Mouse (Mus musculus): ENCODE results near the gene Hes3. TPM values are rescaled to one million over a fixed set of nuclear protein-coding genes. Genes with fewer than 3 reads are reported as not detected.

Gene Hes3
- total RNA-seq, 2 experiments from 2014 or later = not detected

DNA sequence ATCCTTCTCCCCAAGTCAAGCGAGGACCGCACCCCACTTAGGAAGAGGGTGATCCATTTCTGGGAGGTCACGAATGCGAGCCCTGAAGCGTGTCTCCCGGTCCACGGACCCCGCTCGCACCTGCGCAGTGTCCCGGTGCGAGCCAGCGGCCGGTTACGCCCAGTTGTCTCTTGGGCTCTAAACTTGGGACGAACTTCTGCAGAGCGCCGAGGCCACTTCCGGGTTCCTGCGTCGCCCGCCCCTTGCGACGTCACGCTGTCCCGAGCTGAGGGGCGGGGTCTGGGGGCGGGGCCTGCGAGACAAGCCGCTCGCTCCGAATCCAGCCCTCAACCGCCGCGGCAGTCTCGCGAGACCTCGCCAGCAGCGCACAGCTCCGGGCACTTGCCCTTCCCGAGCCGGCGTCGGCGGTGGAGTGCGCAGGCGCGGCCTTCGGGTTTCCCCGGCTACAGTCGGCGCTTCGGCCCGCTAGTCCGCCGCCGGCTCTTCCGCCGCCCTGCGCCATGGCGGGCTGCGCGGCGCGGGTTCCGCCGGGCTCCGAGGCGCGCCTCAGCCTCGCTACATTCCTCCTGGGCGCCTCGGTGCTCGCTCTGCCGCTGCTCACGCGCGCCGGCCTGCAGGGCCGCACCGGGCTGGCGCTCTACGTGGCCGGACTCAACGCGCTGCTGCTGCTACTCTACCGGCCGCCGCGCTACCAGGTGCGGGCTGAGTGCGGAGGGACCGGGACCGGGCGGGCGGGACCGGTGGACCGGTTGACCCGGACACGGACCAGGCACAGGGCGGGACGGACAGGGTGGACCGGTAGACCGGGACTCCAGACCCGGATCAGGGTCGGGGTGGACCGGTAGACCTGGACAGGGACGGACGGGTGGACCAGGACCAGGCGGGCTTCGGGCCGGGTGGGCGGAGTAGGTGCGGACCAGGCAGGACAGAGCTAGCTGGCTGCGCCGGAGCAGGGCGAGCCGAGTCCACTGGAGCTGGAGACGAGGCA is 5.7 kb upstream of the Hes3 start, which contains the start of gene Icmt:
Icmt (plus strand) TSS at position 354 of the 988 bp plus-strand sequence.
- Histone ChIP-seq H3K4me3 (peak within 1 kb of the TSS; percentile 93), H3K27ac (peak within 1 kb of the TSS; percentile 79)
- DNase-seq (ENCODE audit: low spot score in 2 of 2) = peak; percentile 99 to 100
- TF ChIP-seq CTCF (conservative IDR thresholded peaks at IDR 0.05) = no peak

DNA sequence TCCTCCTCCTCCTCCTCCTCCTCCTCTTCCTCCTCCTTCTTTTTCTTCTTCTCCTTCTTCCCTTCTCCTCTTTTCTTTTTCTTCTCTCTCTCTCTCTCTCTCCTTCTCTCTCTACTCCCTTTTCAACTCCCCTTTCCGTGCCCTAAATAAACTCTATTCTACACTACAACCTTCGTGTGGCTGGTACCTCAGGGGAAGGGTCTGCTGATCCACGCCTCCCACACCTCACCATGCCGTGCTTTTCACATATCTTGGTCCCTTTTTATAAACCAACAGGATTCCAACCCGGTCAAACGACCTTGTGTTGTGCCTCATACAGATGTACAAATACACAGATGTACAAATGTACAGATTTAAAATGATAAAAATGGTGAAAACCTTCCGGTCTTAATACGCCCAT is 4.9 kb upstream of the Hes3 start:
- TF ChIP-seq CTCF (conservative IDR thresholded peaks at IDR 0.05) = no peak
- peak overlapping the region; percentile 73 for H3K27ac ChIP-seq
- DNase-seq (ENCODE audit: low spot score in 2 of 2) = no peak
- peak overlapping the region; percentile 79 for H3K4me3 ChIP-seq

DNA sequence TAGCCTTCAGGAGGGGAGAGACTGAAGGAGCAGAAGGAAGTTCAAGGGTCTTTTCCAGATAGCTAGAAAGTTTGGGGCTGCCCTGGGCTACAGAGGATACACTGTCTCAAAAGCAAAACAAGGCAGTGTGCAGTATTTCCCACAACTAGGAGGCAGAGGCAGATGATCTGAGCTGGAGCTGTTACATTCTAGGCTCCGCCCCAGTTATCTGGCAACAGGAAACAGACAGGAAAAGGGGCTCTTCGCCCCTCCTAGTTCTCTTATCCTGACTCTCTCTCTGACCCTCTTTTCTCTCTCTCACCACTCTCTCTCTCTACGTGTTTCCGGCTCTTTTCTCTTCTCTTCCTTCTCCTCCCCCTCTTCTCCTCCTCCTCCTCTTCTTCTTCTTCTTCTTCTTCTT is 4.5 kb upstream of the Hes3 start:
- TF ChIP-seq CTCF (conservative IDR thresholded peaks at IDR 0.05) = no peak
- no peak overlapping the region for H3K27ac ChIP-seq
- no peak for DNase-seq (ENCODE audit: low spot score in 2 of 2)
- H3K4me3 ChIP-seq = no peak overlapping the region

DNA sequence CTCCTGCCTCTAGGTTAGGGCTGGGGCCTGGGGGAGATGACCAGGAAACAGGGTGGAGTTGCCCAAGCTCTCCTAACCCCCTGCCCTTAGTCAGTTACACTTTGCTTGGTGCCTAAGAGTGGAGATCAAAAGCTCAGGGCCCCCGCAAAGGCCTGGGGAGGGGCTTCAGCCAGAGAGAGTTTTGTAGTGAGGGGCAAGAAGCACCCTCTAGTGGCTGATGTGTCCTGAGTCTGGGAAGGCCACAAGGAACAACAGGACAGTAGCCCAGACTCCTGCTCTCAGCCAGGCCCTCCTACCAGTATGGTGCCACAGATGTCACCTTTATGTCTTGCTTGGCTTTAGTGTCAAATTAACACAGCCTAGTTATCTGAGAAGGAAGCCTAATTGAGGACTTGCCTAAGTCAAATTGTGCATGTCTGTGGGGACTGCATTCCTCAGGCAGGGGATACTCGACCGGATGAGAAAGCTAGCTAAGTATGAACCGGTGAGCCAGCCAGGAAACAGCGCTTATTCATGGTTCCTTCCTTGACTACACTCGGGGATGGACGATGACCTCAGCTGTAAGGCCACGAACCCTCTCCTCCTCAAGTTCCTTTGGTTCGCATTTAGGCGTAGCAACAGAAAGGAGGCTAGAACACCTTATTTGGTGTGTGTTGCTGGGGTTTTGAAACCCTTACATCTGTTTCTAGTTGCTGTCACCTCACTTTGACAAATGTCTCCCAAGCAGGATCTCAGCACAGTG is 2.9 kb upstream of the Hes3 start:
- no peak for DNase-seq (ENCODE audit: low spot score in 2 of 2)
- no peak overlapping the region for H3K4me3 ChIP-seq
- TF ChIP-seq CTCF (conservative IDR thresholded peaks at IDR 0.05) = peak; percentile 58
- H3K27ac ChIP-seq = no peak overlapping the region

DNA sequence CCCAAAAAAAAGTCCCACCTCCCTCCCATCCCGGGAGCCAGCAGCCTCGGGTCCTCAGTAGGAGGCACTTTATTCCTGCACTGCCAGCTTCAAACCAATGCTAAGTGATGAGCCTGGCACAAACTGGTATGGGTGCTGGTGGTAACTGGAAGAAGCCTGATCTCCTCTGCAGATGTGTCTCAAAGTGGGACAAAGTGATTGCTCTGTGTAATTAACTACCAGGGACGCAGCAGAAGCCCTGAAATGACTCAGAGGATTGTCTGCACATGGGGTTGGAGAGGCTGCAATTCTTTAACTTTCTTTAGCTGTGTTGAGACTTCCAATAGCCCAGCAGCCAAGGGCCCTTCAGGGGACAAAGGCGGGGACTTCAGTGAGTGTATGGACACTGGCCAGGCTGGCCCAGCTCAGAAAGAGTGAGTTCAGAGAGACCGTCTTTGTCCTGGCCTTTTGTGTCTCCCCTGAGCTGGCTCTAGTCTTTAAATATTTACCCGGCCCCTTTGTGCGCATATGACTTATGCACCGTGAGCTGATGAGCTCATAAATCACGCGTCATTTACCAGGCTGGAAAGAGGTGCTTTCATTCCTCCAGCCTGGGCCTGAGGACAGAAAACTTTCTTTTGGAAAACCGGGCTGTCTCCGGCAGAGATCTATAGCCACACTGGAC is 772 bp upstream of the Hes3 start:
- no peak for DNase-seq (ENCODE audit: low spot score in 2 of 2)
- no peak for TF ChIP-seq CTCF (conservative IDR thresholded peaks at IDR 0.05)
- Histone ChIP-seq H3K27ac (no peak overlapping the region), H3K4me3 (no peak overlapping the region)

DNA sequence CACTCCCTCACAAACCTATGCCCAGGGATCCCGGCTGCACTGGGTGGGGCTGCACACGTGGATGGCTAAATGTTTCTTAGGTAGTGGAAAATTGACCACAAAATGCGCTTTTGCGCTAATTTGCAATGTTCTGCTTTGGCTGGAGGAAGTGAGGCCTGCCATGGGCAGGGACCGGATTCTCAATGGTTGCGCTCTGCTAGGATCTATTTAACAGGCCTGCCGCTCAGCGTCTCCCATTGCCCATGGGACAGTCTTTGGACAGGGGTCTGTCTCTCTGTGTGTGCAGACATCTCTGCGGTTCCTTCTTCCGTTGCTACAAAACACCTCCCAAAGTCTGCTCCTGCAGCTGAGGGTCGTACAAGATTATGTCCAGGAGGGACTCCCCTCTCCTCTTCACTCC is 471 bp downstream of the Hes3 start:
- Histone ChIP-seq H3K27ac (no peak overlapping the region), H3K4me3 (no peak overlapping the region)
- no peak for TF ChIP-seq CTCF (conservative IDR thresholded peaks at IDR 0.05)
- DNase-seq (ENCODE audit: low spot score in 2 of 2) = no peak

DNA sequence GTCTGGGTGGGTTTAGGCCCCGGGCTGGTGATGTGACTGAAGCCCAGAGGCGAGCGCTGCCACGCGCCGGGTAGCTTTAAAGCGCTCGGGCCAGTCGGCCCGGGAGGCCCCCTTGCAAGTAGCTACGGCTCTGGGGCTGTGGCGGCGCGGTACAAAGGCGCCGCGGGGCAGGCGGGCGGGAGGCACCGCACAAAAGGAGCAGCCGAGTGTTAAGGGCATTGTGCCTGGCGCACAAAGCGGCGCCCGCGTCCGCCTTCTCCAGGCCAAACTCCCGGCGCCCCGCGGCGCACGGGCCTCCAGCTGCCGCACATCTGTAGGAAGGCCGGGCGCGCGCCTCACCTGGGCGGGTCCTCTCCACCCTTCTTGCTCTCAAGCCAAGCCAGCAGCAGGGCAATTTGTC is 1.1 kb downstream of the Hes3 start:
- Histone ChIP-seq H3K4me3 (no peak overlapping the region), H3K27ac (no peak overlapping the region)
- no peak for DNase-seq (ENCODE audit: low spot score in 2 of 2)
- no peak for TF ChIP-seq CTCF (conservative IDR thresholded peaks at IDR 0.05)

DNA sequence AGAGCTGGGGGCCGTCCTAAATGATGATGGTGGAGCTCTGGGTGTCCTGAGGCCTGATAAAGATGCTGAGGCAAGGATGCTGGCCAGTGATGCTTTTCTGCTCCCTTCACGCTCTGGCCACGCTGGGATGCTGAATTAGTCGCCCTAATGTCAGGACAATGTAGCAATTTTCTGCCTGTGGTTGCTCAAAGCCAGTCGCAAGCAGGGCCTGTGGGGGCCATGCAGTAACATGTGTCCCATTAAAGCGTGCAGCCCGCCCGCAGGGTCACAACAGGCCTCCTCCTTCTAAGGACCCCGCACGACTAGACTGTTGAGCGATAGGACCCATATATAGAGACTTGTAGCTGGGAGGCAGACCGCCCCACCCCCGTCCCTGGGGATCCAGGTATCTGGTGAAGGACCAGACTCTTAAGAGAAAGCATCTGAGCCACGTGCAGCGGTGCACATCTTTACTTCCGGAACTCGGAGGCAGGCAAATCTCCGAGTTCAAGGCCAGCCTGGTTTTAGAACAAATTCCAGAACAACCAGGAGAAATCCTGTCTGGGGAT is 3.0 kb downstream of the Hes3 start:
- Histone ChIP-seq H3K27ac (no peak overlapping the region), H3K4me3 (no peak overlapping the region)
- no peak for TF ChIP-seq CTCF (conservative IDR thresholded peaks at IDR 0.05)
- DNase-seq (ENCODE audit: low spot score in 2 of 2) = no peak

DNA sequence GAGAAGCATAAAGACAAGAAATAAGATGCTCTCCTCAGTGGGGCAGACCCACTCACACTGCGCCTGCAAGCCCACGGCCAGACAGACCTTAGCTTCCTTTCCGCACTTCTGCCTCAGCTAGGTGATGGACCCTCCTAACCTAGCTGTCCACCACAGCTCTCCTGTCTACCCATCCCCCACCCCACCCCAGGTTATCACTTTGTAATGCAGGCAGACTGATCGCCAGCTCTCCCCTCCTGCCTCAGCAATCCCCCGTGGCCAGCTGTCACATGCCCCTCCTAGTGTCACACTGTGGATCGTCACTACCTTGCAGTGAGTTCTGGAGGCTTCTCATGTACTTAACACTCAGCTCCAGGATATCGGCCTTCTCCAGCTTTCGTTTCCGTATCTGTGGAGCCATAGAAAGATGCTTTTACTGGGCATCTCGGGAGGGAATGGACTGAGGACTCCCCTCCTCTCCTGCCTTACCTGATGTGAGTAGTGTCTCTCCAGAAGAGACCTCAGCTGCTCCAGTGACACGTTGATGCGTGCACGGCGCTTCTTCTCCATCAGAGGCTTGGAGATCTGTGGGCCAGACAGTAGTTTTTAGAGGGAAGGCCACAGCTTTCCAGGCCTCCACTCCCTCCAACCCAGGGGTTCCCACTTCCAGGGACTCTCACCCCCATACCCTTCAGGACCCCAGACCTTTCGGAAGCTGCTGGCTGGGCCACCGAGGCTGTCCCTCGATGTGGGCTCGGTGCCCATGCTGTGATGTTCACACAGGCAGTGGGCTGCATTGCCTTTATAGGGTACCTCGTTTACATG is 3.9 kb downstream of the Hes3 start:
- DNase-seq (ENCODE audit: low spot score in 2 of 2) = no peak
- no peak for TF ChIP-seq CTCF (conservative IDR thresholded peaks at IDR 0.05)
- Histone ChIP-seq H3K4me3 (no peak overlapping the region), H3K27ac (no peak overlapping the region)

DNA sequence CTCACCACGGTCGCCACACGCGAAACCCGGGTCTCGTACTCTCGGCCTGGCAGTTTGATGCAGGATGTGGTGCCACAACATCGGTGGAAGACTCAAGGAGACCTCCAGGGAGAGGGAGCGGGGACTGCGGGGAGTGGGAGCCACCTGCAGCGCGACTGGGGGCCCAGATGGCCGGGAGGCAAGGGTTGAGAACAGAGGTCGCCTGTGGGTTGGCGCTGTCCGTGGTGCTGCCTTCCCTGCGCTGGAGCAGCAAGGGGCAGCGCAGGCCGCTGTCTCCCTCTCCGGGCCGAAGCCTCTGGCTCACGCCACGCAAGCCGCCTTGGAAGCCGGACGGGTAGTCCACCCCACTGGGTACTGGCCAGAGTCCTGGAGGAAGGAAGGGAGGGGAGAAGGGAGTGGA is 4.6 kb downstream of the Hes3 start:
- Histone ChIP-seq H3K27ac (no peak overlapping the region), H3K4me3 (no peak overlapping the region)
- no peak for DNase-seq (ENCODE audit: low spot score in 2 of 2)
- TF ChIP-seq CTCF (conservative IDR thresholded peaks at IDR 0.05) = no peak

DNA sequence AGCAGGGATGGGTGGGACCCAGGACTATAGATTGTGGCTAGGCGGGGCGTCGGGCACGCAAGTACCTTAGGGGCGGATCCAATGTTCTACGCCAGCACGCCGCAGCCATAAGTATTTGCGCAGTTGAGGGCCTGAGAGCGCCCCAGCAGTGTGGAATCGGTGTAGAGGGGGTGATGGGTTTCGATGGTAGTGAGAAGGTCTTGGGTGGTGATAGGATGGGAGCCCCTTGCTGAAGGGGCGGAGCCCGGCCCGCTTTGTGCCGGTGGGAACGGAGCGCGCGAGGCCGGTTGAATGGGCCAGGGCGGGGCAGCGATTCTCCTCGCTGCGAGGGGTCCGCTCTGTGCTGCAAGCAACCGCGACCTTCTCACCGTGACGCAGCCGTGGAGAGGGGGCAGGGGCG is 5.3 kb downstream of the Hes3 start:
- Histone ChIP-seq H3K4me3 (peak overlapping the region; percentile 40), H3K27ac (no peak overlapping the region)
- TF ChIP-seq CTCF (conservative IDR thresholded peaks at IDR 0.05) = no peak
- no peak for DNase-seq (ENCODE audit: low spot score in 2 of 2)

DNA sequence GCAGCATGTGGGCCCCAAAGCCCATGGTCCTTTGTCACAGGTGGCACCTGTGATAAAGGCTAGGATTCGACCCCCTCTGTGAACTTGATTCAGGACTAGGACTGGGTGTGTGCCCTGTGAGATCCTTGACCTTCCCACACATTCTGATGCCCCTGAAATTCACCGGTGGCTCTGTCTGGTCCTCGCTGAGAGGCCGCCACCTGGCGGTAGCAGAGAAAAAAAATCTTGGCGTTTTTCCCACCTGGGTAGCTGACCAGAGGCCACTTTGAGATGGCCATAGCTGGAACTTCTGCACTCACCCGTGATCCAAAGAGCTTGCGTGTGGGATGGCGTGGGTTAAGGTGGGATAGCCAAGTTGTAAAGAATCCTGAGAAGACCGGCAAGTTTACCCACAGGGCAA is 6.0 kb downstream of the Hes3 start:
- Histone ChIP-seq H3K27ac (no peak overlapping the region), H3K4me3 (no peak overlapping the region)
- TF ChIP-seq CTCF (conservative IDR thresholded peaks at IDR 0.05) = peak; percentile 82
- no peak for DNase-seq (ENCODE audit: low spot score in 2 of 2)
